Mouse (Mus musculus): Measurements from ENCODE around the gene Huwe1.

GRCm38 (mm10) chrX:151831260-151831659 is 30.7 kb downstream of the Huwe1 start:
- TF ChIP-seq POLR2A (IDR thresholded peaks at IDR 0.05; ENCODE audit: borderline replicate concordance, extremely low read depth, low read depth, low read length) (no peak), CTCF (IDR thresholded peaks at IDR 0.05; ENCODE audit: insufficient read depth, low read length) (no peak)

Data from lung, adult 2 months (tissue).